Mouse (Mus musculus) CH12.LX (cell line): ENCODE data around the gene Gm21992. TPM values are rescaled to one million over a fixed set of nuclear protein-coding genes. Genes with fewer than 3 reads are reported as not detected.

Source experiments
- DNase-seq: peaks from one replicate; pipeline ENCODE4 v3.0.0-alpha.2; 2013; ENCODE audit errors: extremely low read depth
- H3K27ac ChIP-seq: 2 replicates; pipeline ENCODE4 v1.5.1; 2012; ENCODE audit warnings: low read depth, mild to moderate bottlenecking, control low read depth, moderate library complexity; ENCODE audit not compliant: insufficient read depth
- H3K27me3 ChIP-seq: replicated peaks from 2 replicates; pipeline ENCODE3; 2012; ENCODE audit warnings: inconsistent platforms
- H3K36me3 ChIP-seq, 2 experiments: replicated peaks in 1 of 2; 2 replicates each; pipeline versions ENCODE3 to v1.6.1; 2012; ENCODE audit warnings: inconsistent platforms in 1 of 2, low read length in 1 of 2, mild to moderate bottlenecking in 1 of 2, mixed read lengths in 1 of 2, moderate library complexity in 1 of 2; ENCODE audit not compliant: control insufficient read depth in 1 of 2, insufficient read depth in 1 of 2
- H3K4me1 ChIP-seq, 2 experiments: 2 replicates each; pipeline ENCODE4 v1.6.1; 2012; ENCODE audit warnings: inconsistent platforms in 1 of 2, moderate library complexity in 1 of 2; ENCODE audit not compliant: insufficient read depth in 2 of 2, control insufficient read depth in 1 of 2
- H3K4me2 ChIP-seq: 2 replicates; pipeline ENCODE4 v1.6.1; 2012; ENCODE audit warnings: low read depth, mild to moderate bottlenecking, control low read depth; ENCODE audit not compliant: poor library complexity, insufficient read depth, severe bottlenecking
- H3K4me3 ChIP-seq, 3 experiments: fragments of 150-350 bp in 1 of 3; sonication (generic) in 1 of 3; replicated peaks in 1 of 3; 2 replicates each; pipeline versions ENCODE3 to v1.5.1; 2011 to 2012; ENCODE audit warnings: low read depth in 2 of 3, low read length in 2 of 3, mild to moderate bottlenecking in 2 of 3, moderate library complexity in 2 of 3, control low read depth in 1 of 3, improper control_type of control experiment in 1 of 3, inconsistent platforms in 1 of 3, mixed read lengths in 1 of 3; ENCODE audit not compliant: poor library complexity in 1 of 3
- H3K79me2 ChIP-seq: replicated peaks from 2 replicates; pipeline ENCODE4 v1.6.1; 2012; ENCODE audit warnings: mild to moderate bottlenecking, moderate library complexity; ENCODE audit not compliant: control insufficient read depth, poor library complexity, insufficient read depth, severe bottlenecking; ENCODE audit errors: extremely low read depth
- H3K9ac ChIP-seq: 2 replicates; pipeline ENCODE4 v1.6.1; 2012; ENCODE audit warnings: low read depth, mild to moderate bottlenecking, control low read depth, moderate library complexity; ENCODE audit not compliant: insufficient read depth
- H3K9me3 ChIP-seq: replicated peaks from 2 replicates; pipeline ENCODE3; 2012; ENCODE audit warnings: low read length, inconsistent platforms, mixed read lengths
- BHLHE40 ChIP-seq: IDR thresholded peaks from 2 replicates; pipeline ENCODE4 v1.6.1; 2011; ENCODE audit warnings: mild to moderate bottlenecking, low read depth, low read length, improper control_type of control experiment
- CHD2 ChIP-seq: IDR thresholded peaks from 2 replicates; pipeline ENCODE4 v1.6.1; 2011; ENCODE audit warnings: low read length, improper control_type of control experiment
- E2F4 ChIP-seq: IDR thresholded peaks from 2 replicates; pipeline ENCODE4 v1.6.1; 2011; ENCODE audit warnings: low read depth, low read length, improper control_type of control experiment; ENCODE audit not compliant: insufficient replicate concordance
- ELF1 ChIP-seq: IDR thresholded peaks from 2 replicates; pipeline ENCODE4 v1.6.1; 2014; ENCODE audit warnings: low read depth, mild to moderate bottlenecking, inconsistent platforms, low read length, improper control_type of control experiment
- KAT2A ChIP-seq: IDR thresholded peaks from 2 replicates; pipeline ENCODE4 v1.6.1; 2012; ENCODE audit warnings: low read length, improper control_type of control experiment, inconsistent platforms; ENCODE audit not compliant: insufficient replicate concordance
- MXI1 ChIP-seq: IDR thresholded peaks from 2 replicates; pipeline ENCODE4 v1.6.1; 2011; ENCODE audit warnings: mild to moderate bottlenecking, low read depth, low read length, improper control_type of control experiment
- POLR2A ChIP-seq: IDR thresholded peaks from 2 replicates; pipeline ENCODE4 v1.6.1; 2011; ENCODE audit warnings: low read depth, mild to moderate bottlenecking, improper control_type of control experiment, low read length
- POLR2AphosphoS2 ChIP-seq: IDR thresholded peaks from 2 replicates; pipeline ENCODE4 v1.6.1; 2011; ENCODE audit warnings: low read depth, low read length, improper control_type of control experiment
- RAD21 ChIP-seq: IDR thresholded peaks from 2 replicates; pipeline ENCODE4 v1.6.1; 2011; ENCODE audit warnings: low read depth, mild to moderate bottlenecking, low read length, improper control_type of control experiment, moderate library complexity
- TBP ChIP-seq: conservative IDR thresholded peaks from 2 replicates; pipeline ENCODE4 v1.6.1; 2011; ENCODE audit warnings: low read depth, low read length, improper control_type of control experiment
- TCF12 ChIP-seq: IDR thresholded peaks from 2 replicates; pipeline ENCODE4 v1.6.1; 2014; ENCODE audit warnings: low read depth, mild to moderate bottlenecking, inconsistent platforms, low read length, improper control_type of control experiment
- ZKSCAN1 ChIP-seq: IDR thresholded peaks from 2 replicates; pipeline ENCODE4 v1.6.1; 2012; ENCODE audit warnings: low read depth, inconsistent platforms, low read length, improper control_type of control experiment, borderline replicate concordance
- ZNF384 ChIP-seq: IDR thresholded peaks from 2 replicates; pipeline ENCODE4 v1.6.1; 2012; ENCODE audit warnings: low read depth, low read length, improper control_type of control experiment, inconsistent platforms
- dilution Hi-C: fragments of 300-500 bp; cut with MboI; formaldehyde crosslinking; loops from 2 replicates; pipeline ENCODE4 v1.14.3; 2020; ENCODE audit warnings: low sequenced_read_pairs; ENCODE audit not compliant: extremely low pct_unique_long_range_greater_than_20kb, extremely low pct_ligation_motif_present
- in situ Hi-C: fragments of 300-500 bp; cut with MboI; formaldehyde crosslinking; loops from 3 replicates; pipeline ENCODE4 v1.14.3; 2019; ENCODE audit warnings: low sequenced_read_pairs, low pct_ligation_motif_present, low pct_unique_long_range_greater_than_20kb, mixed read lengths
- polyA plus RNA-seq: library from polyadenylated mRNA; unstranded; fragments of >175 nt; gene quantifications from 2 replicates; pipeline ENCODE4 v1.2.1, GENCODE M21; 2012; ENCODE audit warnings: low read depth; ENCODE audit not compliant: insufficient read length
- total RNA-seq, 2 experiments: library from RNA; depleted of rRNA; stranded (reverse); fragments of 300-350 nt in 1 of 2; fragments of >200 nt in 1 of 2; gene quantifications; 2 replicates each; pipeline ENCODE4 v1.2.3; 2012 to 2014

The Gm21992 gene
- total and polyA plus RNA-seq, 3 experiments = 3.9 to 44.3 (median 17.0) TPM

DNA sequence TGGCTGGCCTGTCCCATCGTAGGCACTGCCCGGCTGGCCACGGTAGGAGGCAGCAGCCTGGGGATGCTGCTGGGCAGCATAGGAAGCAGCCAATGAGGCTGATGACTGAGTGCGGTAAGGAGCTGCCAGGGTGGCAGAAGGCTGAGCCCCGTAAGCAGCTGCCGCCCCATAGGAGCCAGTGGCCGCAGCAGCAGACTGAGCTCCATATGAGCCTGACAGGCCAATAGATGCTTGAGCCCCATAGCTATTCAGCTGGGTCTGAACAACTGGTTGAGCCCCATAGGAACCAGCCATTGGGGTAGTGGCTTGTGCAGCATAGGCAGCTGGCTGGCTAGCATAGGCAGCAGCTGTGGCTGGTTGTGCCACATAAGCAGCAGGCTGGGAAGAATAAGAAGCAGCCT, 8.7 kb downstream of the Gm21992 start:
- Histone ChIP-seq H3K27ac (no peak overlapping the region), H3K4me3 (no peak overlapping the region), H3K9me3 (no peaks in the 10 kb centered on the region), H3K79me2 (peaks cover 99% of the 10 kb centered on the region), H3K4me2 (no peak overlapping the region), H3K9ac (no peak overlapping the region), H3K4me1 (peaks cover 2 to 31% of the 10 kb centered on the region in 2 experiments; a peak in 3 of 4 replicates), H3K27me3 (no peaks in the 10 kb centered on the region), H3K36me3 (peaks cover 43 to 86% of the 10 kb centered on the region in 2 experiments)
- dilution Hi-C loops = no loop called here
- in situ Hi-C loops = no loop called here
- no peak for TF ChIP-seq RAD21
- DNase-seq = no peak

DNA sequence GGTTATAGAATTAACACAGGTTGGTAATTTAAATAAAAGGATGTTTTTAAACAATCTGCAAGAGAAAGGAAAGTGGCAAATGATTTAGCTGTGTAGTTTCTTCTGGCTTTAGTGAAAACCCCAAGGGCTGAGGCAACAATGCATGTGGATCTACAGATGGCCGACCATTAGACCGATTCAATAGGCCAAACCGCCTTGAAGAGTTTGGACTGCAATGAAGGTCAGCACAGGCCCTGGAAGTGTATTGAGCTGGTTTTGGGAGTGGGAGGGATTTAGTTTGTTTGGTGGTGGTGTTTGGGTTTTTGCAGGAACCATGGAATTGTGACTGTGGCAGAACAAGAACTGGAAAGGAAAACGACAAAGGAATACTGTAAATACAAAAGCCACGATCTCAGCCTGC, 12.3 kb downstream of the Gm21992 start:
- TF ChIP-seq TCF12 (no peak), RAD21 (no peak), E2F4 (no peak), CHD2 (no peak), ZNF384 (no peak), POLR2A (no peak)
- TF ChIP-seq, all 38 proteins: peak for 0
- H3K27me3 ChIP-seq = no peaks in the 10 kb centered on the region
- dilution Hi-C loops (no loop called here), in situ Hi-C loops (no loop called here)
- no peak overlapping the region for H3K27ac ChIP-seq
- H3K4me1 ChIP-seq = peaks cover 6 to 16% of the 10 kb centered on the region in 2 experiments; a peak in 3 of 4 replicates
- H3K4me3 ChIP-seq = no peak overlapping the region
- H3K9ac ChIP-seq = no peak overlapping the region
- H3K4me2 ChIP-seq = no peak overlapping the region
- no peaks in the 10 kb centered on the region for H3K9me3 ChIP-seq
- H3K36me3 ChIP-seq = peaks cover 43 to 74% of the 10 kb centered on the region in 2 experiments
- no peak for DNase-seq
- H3K79me2 ChIP-seq = peaks cover 94% of the 10 kb centered on the region

DNA sequence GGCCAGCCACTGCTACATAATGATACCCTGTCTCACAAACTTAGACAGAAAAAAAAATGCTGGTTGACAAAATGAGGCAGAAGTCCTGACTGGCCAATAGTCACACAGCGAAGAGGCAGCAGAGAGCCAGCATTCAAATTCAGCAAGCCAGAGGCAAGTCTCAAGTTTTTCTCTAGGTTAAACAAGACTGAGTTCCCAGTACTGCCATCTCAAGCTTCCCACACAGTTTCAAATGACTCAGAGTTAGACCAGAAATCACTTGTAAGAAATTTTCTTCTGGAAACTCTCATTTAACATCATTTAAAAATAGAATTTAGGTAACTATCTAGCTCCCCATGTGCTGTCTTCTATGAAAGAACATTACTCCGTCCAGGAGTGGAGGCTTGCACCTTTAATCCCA, 13.6 kb downstream of the Gm21992 start:
- peaks cover 4 to 16% of the 10 kb centered on the region in 2 experiments; a peak in 2 of 4 replicates for H3K4me1 ChIP-seq
- peaks cover 31 to 62% of the 10 kb centered on the region in 2 experiments for H3K36me3 ChIP-seq
- dilution Hi-C loops = no loop called here
- H3K9me3 ChIP-seq = no peaks in the 10 kb centered on the region
- no peaks in the 10 kb centered on the region for H3K27me3 ChIP-seq
- TF ChIP-seq MXI1 (no peak), POLR2AphosphoS2 (no peak), ZKSCAN1 (no peak), TBP (no peak), BHLHE40 (no peak), KAT2A (no peak), ELF1 (no peak)
- peaks cover 90% of the 10 kb centered on the region for H3K79me2 ChIP-seq
- no peak overlapping the region for H3K4me2 ChIP-seq
- H3K9ac ChIP-seq = no peak overlapping the region
- in situ Hi-C loops = no loop called here
- no peak overlapping the region for H3K27ac ChIP-seq
- H3K4me3 ChIP-seq = no peak overlapping the region
- no peak for DNase-seq
